Mouse (Mus musculus): ENCODE data around the gene Aoc2. TPM values are rescaled to one million over a fixed set of nuclear protein-coding genes. Genes with fewer than 3 reads are reported as not detected.
A peak's percentile ranks its signal among the peaks of the same experiment; 100 is the strongest.

The Aoc2 gene
- total and polyA plus RNA-seq, 3 experiments: 12.1 to 21.1 TPM; not detected in 1

DNA sequence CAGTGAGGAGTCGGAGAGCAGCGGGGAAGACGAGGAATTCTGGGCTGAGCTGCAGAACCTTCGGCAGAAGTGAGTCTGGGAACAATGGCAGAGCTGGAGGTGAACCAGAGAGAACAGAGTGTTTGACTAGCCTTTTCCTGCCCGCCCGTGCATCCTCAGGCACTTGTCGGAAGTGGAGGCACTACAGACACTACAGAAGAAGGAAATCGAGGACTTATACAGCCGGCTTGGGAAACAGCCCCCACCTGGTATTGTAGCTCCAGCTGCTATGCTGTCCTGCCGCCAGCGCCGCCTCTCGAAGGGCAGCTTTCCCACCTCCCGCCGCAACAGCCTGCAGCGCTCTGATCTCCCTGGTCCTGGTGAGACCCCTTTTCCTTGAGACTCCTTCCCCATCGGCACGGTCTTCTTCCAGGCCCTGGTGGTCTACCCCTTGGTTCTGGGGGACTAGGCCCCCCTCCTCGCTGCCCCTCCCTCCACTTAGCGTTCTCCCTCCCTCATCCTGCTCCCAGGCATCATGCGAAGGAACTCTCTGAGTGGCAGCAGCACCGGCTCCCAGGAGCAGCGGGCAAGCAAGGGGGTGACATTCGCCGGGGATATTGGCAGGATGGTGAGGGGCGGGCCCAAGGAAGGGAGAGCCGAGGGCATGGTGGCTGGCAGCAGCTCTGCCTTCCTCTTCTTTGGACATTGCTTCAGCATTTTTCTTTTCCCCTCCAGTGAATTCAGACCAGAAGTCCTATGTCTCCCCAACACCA, 48.4 kb upstream of the Aoc2 start (continued):
- no peak for TF ChIP-seq MXI1 (IDR thresholded peaks at IDR 0.05; ENCODE audit: low read depth, low read length)
- no peak for TF ChIP-seq ZMIZ1 (IDR thresholded peaks at IDR 0.05; ENCODE audit: low read depth, low read length)
- TF ChIP-seq E2F4 (IDR thresholded peaks at IDR 0.05; ENCODE audit: borderline replicate concordance, low read depth, low read length): no peak

DNA sequence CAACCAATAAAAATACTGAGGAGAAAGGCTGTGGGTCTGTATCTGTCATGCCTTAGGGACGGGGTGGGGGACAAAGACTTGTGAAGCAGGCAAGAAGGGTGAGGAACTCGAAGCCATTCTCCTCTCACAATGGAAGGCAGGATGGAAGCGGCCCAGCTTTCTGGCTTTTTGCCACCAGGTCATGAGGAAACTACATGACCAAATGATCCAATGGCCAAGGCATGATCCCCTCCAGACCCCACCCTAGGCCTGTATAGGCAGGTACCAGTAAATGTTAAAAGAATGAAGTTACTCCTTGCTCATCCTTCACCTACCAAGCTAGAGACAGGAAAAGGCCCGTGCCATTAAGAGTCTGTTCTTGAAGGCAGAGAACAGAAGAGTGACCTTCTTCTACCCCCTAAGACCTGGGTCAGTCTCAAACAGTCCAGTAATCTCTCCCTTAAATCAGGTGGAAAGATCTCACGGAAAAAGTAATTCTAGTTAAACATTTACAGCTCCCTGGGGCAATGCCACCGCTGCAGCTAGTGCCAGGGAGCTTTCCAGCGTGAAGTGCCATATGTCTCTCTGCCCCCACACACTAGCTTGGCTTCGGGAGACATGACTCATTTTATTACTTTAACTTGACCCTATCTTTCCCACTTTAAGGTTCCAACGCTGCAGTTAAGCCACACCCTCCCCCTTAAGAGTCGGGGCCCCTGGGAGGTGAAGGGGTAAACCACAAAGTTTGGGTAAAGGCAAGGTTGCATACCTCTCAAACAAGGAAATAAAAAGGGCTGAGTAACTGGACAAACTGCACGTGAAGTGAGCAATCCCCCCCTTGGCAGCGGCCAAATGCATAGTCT, 47.3 kb upstream of the Aoc2 start:
- TF ChIP-seq ZC3H11A (IDR thresholded peaks at IDR 0.05; ENCODE audit: low read depth, low read length): no peak
- TF ChIP-seq SIN3A (IDR thresholded peaks at IDR 0.05; ENCODE audit: low read length): no peak; the same call in 1 of the 2 replicates
- no peak for TF ChIP-seq ZNF384 (IDR thresholded peaks at IDR 0.05; ENCODE audit: low read depth, low read length)
- peak; percentile 76 for TF ChIP-seq TBP (IDR thresholded peaks at IDR 0.05; ENCODE audit: low read depth, low read length)
- TF ChIP-seq RAD21 (IDR thresholded peaks at IDR 0.05; ENCODE audit: low read depth, low read length): no peak
- 0 out of 2 replicates have a peak, but pooled peaks have one; percentile 0 for TF ChIP-seq MXI1 (IDR thresholded peaks at IDR 0.05; ENCODE audit: low read depth, low read length)
- 0 out of 2 replicates have a peak, but pooled peaks have one; percentile 6 for TF ChIP-seq GATA1 (IDR thresholded peaks at IDR 0.05; ENCODE audit: low read depth, low read length)
- peak; percentile 35; the same call in 1 of the 2 replicates for TF ChIP-seq NELFE (IDR thresholded peaks at IDR 0.05; ENCODE audit: low read depth, low read length)
- peak in 1 of 2 experiments; percentile 56; a peak in 3 of 4 replicates for TF ChIP-seq POLR2A (IDR thresholded peaks at IDR 0.05; ENCODE audit: control insufficient read depth in 1 of 2, insufficient read depth in 1 of 2, low read depth in 1 of 2, low read length in 2 of 2, poor library complexity in 1 of 2)
- no peak for TF ChIP-seq MYC (IDR thresholded peaks at IDR 0.05; ENCODE audit: low read depth, low read length)
- no peak for TF ChIP-seq NRF1 (IDR thresholded peaks at IDR 0.05; ENCODE audit: insufficient read depth, low read depth, low read length, poor library complexity, severe bottlenecking)
- TF ChIP-seq EP300 (IDR thresholded peaks at IDR 0.05; ENCODE audit: low read depth in 1 of 2, low read length in 2 of 2): peak; percentile 45 to 51; a peak in 3 of 4 replicates
- TF ChIP-seq BHLHE40 (IDR thresholded peaks at IDR 0.05; ENCODE audit: borderline replicate concordance, low read depth, low read length): peak; percentile 46; the same call in 1 of the 2 replicates
- 0 out of 2 replicates have a peak, but pooled peaks have one; percentile 10 for TF ChIP-seq MAX (IDR thresholded peaks at IDR 0.05; ENCODE audit: low read length)
- no peak for TF ChIP-seq GABPA (IDR thresholded peaks at IDR 0.05; ENCODE audit: low read depth, low read length)
- Histone ChIP-seq H3K9me3 (replicated peaks; ENCODE audit: insufficient read depth, low read length) (no peaks in the 10 kb centered on the region), H3K36me3 (ENCODE audit: control insufficient read depth in 1 of 2, insufficient read depth in 2 of 2, low read length in 2 of 2) (peaks cover 0 to 13% of the 10 kb centered on the region in 2 experiments; a peak in 2 of 4 replicates), H3K79me2 (ENCODE audit: control insufficient read depth, insufficient read depth, low read length, poor library complexity) (peaks cover 15% of the 10 kb centered on the region), H3K9ac (ENCODE audit: control insufficient read depth, low read depth, low read length, poor library complexity, severe bottlenecking) (peak overlapping the region; percentile 79), H3K27me3 (ENCODE audit: control insufficient read depth in 1 of 2, insufficient read depth in 2 of 2, low read length in 2 of 2) (no peaks in the 10 kb centered on the region), H3K4me3 (ENCODE audit: control insufficient read depth in 1 of 2, insufficient read depth in 1 of 2, low read depth in 2 of 2, low read length in 2 of 2) (peak overlapping the region; percentile 76 to 80), H3K27ac (ENCODE audit: control insufficient read depth, low read depth, low read length) (peak overlapping the region; percentile 69), H3K4me1 (ENCODE audit: control insufficient read depth in 1 of 2, insufficient read depth in 2 of 2, low read length in 2 of 2) (peaks cover 0 to 18% of the 10 kb centered on the region in 2 experiments; a peak in 3 of 4 replicates)
- DNase-seq (ENCODE audit: low read depth, low spot score): peak; percentile 78
